Mouse (Mus musculus) midbrain, embryonic 16.5 days (tissue): Measurements from ENCODE around the gene Schip1. TPM values are rescaled to one million over a fixed set of nuclear protein-coding genes. Genes with fewer than 3 reads are reported as not detected.
A peak's percentile ranks its signal among the peaks of the same experiment; 100 is the strongest.

ENCODE experiments used
- ATAC-seq: fragments of 200-750 bp; cut with Nextera tagmentation; 2 replicates; pipeline ENCODE4 v1.8.0; 2017; ENCODE audit warnings: moderate TSS enrichment
- H3K27ac ChIP-seq: fragments of 300-500 bp; sonication (generic); 2 replicates; pipeline ENCODE4 v1.5.1; 2014; ENCODE audit warnings: mild to moderate bottlenecking, low read length, mixed read lengths
- H3K27me3 ChIP-seq: fragments of 300-500 bp; sonication (generic); 2 replicates; pipeline ENCODE4 v1.6.1; 2014; ENCODE audit warnings: low read depth, low read length, mixed read lengths; ENCODE audit not compliant: control insufficient read depth, insufficient read depth
- H3K36me3 ChIP-seq: fragments of 300-500 bp; sonication (generic); 2 replicates; pipeline ENCODE4 v1.6.1; 2014; ENCODE audit warnings: mild to moderate bottlenecking, low read length, moderate library complexity, mixed read lengths; ENCODE audit not compliant: control insufficient read depth, insufficient read depth
- H3K4me1 ChIP-seq: fragments of 300-500 bp; sonication (generic); 2 replicates; pipeline ENCODE4 v1.6.1; 2014; ENCODE audit warnings: mild to moderate bottlenecking, low read length, mixed read lengths; ENCODE audit not compliant: control insufficient read depth, insufficient read depth
- H3K4me2 ChIP-seq: fragments of 300-500 bp; sonication (generic); 2 replicates; pipeline ENCODE4 v1.6.1; 2014; ENCODE audit warnings: mild to moderate bottlenecking, low read length, mixed read lengths
- H3K4me3 ChIP-seq: fragments of 300-500 bp; sonication (generic); 2 replicates; pipeline ENCODE4 v1.5.1; 2014; ENCODE audit warnings: low read depth, mild to moderate bottlenecking, low read length, moderate library complexity, mixed read lengths
- H3K9ac ChIP-seq: fragments of 300-500 bp; sonication (generic); 2 replicates; pipeline ENCODE4 v1.6.1; 2014; ENCODE audit warnings: low read depth, low read length, mixed read lengths
- H3K9me3 ChIP-seq: fragments of 300-500 bp; sonication (generic); replicated peaks from 2 replicates; pipeline ENCODE4 v1.6.1; 2014; ENCODE audit warnings: mild to moderate bottlenecking, low read length, mixed read lengths; ENCODE audit not compliant: control insufficient read depth, poor library complexity, severe bottlenecking
- WGBS: fragments of 180-500 bp; shearing (Covaris S2); extraction: QIAGEN DNeasy Blood & Tissue Kit; methylation state at CpG from one replicate; pipeline ENCODE4 v1.1.7; 2014; 5-methylcytosine and 5-hydroxymethylcytosine counted together
- polyA plus RNA-seq: library from polyadenylated mRNA; unstranded; fragments of >200 nt; fragmentation: Nextera tagmentation; extraction: Ambion mirVana; gene quantifications from 2 replicates; pipeline ENCODE4 v1.2.1, GENCODE M21; 2015

Gene Schip1
- polyA plus RNA-seq, 1 experiment from 2014 or later = 147 TPM

DNA sequence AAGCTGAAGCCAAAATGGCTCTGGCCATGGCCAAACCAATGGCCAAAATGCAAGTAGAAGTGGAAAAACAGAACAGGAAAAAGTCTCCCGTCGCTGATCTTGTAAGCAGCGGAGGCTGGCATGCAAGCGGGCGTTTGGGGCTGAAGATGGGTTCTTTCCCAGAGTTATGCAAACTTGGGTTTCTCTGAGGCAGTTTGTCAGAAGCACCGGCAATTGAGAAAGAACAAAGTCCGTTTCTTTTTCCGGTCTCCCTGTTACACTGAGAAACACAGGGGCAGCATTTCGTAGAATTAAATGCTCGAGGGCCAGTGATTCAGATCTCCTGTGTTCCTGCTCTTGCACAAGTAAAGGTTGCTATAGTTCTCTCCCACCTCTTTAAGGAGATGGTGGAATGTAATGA, 553.1 kb downstream of the Schip1 start:
- WGBS = 94% methylated on average over 10 of the region's 10 CpGs

DNA sequence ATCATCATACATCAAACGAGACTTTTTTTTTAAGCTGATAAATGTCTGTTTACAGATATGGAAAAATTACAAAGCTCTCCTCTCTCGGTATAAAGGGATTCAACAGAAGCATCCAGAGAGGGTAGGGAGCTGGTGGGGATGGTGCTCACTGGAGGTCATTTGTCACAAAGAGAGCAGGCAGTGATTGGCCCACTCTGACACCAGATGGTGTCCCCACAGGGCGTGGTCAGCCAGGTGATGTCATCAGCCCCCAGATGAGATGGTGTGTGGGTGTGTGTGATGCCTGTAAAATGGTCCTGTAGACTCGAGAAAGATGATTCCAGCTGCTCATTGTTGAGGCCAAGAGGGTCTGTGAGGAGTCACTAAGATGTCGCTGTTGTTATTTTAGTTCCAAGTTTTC, 554.5 kb downstream of the Schip1 start:
- Histone ChIP-seq H3K4me1 (peaks cover 2% of the 10 kb centered on the region; the same call in 1 of the 2 replicates), H3K36me3 (no peaks in the 10 kb centered on the region), H3K27me3 (no peaks in the 10 kb centered on the region), H3K9me3 (no peaks in the 10 kb centered on the region), H3K27ac (no peak overlapping the region), H3K9ac (no peak overlapping the region), H3K4me3 (no peak overlapping the region), H3K4me2 (no peak overlapping the region)
- 86% methylated on average over 5 of the region's 5 CpGs for WGBS
- ATAC-seq = no peak

More for the DNA sequence above, 553.1 kb downstream of the Schip1 start:
- H3K9ac ChIP-seq = no peak overlapping the region
- H3K4me2 ChIP-seq = no peak overlapping the region
- no peaks in the 10 kb centered on the region for H3K9me3 ChIP-seq
- H3K27me3 ChIP-seq = no peaks in the 10 kb centered on the region
- H3K27ac ChIP-seq = no peak overlapping the region
- H3K36me3 ChIP-seq = no peaks in the 10 kb centered on the region
- no peak for ATAC-seq
- peaks cover 2% of the 10 kb centered on the region; the same call in 1 of the 2 replicates for H3K4me1 ChIP-seq
- no peak overlapping the region for H3K4me3 ChIP-seq

DNA sequence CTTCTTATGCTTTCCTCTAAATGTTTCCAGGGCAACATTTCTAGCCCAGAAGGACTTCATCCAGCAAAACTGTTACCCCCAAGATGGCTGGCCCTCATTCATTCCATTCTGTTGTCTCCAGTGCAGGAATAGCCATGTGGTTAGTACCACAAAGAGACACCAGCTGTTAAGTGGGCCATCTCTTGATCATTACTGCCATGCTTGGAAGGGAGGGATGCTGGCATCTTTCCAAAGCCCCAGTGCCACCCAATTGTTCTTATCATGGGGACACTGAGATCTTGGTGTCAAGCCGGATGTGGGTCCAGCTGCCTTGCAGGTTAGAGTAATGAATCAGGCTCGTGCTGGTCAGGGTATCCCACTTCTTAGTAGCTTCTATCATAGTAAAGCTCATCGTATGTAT, 557.4 kb downstream of the Schip1 start:
- WGBS = 89% methylated on average over 3 of the region's 3 CpGs
- H3K9ac ChIP-seq = no peak overlapping the region
- no peaks in the 10 kb centered on the region for H3K9me3 ChIP-seq
- H3K27ac ChIP-seq = no peak overlapping the region
- no peaks in the 10 kb centered on the region for H3K27me3 ChIP-seq
- H3K36me3 ChIP-seq = peaks cover 6% of the 10 kb centered on the region
- H3K4me1 ChIP-seq = no peaks in the 10 kb centered on the region
- H3K4me3 ChIP-seq = no peak overlapping the region
- no peak overlapping the region for H3K4me2 ChIP-seq
- no peak for ATAC-seq

DNA sequence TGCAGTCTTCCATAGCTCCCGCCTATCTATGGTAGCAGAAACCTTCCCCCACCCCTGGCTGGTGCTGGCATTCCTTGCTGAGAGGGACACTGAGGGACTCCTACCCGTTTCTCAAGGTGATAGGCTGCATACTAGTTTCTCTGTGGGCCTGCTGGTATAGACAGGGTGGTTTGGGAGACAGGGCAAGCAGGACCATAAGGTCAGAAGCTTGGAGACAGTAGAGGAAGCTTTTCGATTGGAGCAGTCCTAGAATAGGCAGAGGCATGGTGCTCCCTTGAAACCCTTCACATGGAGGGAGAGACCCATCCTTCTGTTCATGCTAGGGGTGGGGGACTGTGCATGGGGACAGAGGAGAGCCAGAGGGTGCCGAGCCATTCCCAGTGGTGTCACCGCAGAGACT, 558.4 kb downstream of the Schip1 start:
- no peak overlapping the region for H3K4me3 ChIP-seq
- no peak overlapping the region for H3K27ac ChIP-seq
- no peak for ATAC-seq
- H3K9ac ChIP-seq = no peak overlapping the region
- no peaks in the 10 kb centered on the region for H3K4me1 ChIP-seq
- no peaks in the 10 kb centered on the region for H3K9me3 ChIP-seq
- peaks cover 9% of the 10 kb centered on the region for H3K36me3 ChIP-seq
- no peak overlapping the region for H3K4me2 ChIP-seq
- no peaks in the 10 kb centered on the region for H3K27me3 ChIP-seq
- WGBS = 86% methylated on average over 5 of the region's 5 CpGs

DNA sequence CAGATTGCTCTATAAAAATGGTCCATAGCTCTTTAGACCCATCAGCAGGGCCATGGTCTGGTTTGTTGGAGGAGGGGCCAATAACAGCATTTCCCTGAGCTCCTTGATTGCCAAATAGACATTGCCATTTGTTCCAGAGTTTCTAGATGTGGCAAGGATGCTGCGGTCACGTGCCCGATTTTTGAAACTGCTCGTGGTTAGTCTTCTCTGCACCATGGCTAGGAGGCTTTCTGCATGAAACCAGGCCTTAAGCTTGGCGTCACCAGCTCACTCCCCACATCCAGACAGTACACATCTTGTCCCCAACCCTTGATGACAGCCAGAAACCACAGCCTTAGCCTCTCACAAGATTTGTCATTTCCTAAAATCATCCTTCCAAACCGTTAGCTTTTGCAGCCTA, 559.9 kb downstream of the Schip1 start:
- 96% methylated on average over 6 of the region's 6 CpGs for WGBS
- Histone ChIP-seq H3K9ac (no peak overlapping the region), H3K27ac (no peak overlapping the region), H3K4me2 (no peak overlapping the region), H3K4me1 (no peaks in the 10 kb centered on the region), H3K27me3 (no peaks in the 10 kb centered on the region), H3K36me3 (peaks cover 13% of the 10 kb centered on the region), H3K9me3 (no peaks in the 10 kb centered on the region), H3K4me3 (no peak overlapping the region)
- ATAC-seq = no peak

DNA sequence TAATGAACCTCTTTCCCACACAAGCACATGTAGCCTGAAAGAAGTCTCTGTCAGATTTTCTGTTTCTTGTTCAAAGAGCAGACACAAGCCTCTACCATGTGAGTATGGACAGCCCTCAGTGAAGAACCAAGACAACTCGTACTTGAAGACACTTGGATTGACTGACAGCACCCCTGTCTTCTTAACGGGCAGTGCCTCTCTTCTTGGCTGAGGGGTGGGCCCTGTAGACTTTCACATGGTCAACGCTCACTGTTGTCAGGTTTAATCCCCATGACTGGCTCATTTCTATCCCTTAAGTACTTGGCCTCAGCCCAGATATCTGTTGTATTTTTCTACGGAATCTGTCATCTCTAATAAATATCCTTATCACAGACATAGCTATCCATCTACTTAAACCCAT, 565.7 kb downstream of the Schip1 start:
- Histone ChIP-seq H3K4me2 (no peak overlapping the region), H3K4me3 (no peak overlapping the region), H3K4me1 (no peaks in the 10 kb centered on the region), H3K27me3 (no peaks in the 10 kb centered on the region), H3K36me3 (peaks cover 13% of the 10 kb centered on the region), H3K9me3 (no peaks in the 10 kb centered on the region), H3K27ac (no peak overlapping the region), H3K9ac (no peak overlapping the region)
- ATAC-seq = no peak
- 62% methylated on average over 4 of the region's 4 CpGs for WGBS

DNA sequence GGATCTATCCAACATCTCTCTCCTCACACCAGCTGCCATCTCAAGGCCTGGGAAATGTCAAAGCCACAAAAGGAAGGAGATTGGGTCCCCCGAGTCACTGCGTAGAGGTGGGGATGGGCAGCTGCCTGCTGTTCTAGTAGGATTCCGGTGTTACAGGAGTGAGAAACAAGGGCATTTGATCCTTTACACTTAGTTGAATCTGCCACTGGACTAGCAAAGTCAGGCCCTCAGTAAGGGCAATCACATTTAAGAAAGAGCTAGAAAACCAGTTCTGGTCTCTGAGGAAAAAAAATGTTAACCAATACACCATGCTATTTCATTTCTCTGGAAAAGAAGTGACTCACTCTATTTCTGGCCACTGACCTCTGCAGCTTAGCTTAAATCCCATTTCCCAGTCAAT, 566.2 kb downstream of the Schip1 start:
- Histone ChIP-seq H3K4me2 (no peak overlapping the region), H3K36me3 (peaks cover 13% of the 10 kb centered on the region), H3K4me3 (no peak overlapping the region), H3K27ac (no peak overlapping the region), H3K4me1 (no peaks in the 10 kb centered on the region), H3K27me3 (no peaks in the 10 kb centered on the region), H3K9ac (no peak overlapping the region), H3K9me3 (no peaks in the 10 kb centered on the region)
- no peak for ATAC-seq
- WGBS = 65% methylated on average over 3 of the region's 3 CpGs

DNA sequence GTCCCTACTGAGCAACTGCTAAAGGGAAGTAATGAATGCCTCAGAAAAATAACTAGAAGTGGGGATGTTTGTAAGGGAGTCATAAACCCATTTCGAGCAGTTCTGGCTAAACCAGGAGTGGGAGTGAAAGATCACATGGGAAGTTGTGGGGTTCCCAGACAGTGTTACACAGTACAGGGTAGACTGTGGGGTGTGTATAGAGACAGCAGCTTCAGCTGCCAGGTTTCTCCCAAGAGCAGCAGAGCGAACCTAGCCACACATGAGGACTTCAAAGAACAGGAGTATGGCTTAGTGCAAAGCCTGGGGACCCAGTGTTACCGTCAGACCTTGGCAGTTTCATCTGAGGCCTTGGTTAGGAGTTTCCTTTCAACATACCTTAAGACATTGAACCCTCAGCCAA, 568.1 kb downstream of the Schip1 start:
- Histone ChIP-seq H3K4me2 (no peak overlapping the region), H3K4me3 (no peak overlapping the region), H3K4me1 (no peaks in the 10 kb centered on the region; the same call in 1 of the 2 replicates), H3K27ac (no peak overlapping the region), H3K9ac (no peak overlapping the region), H3K36me3 (peaks cover 5% of the 10 kb centered on the region; the same call in 1 of the 2 replicates), H3K9me3 (no peaks in the 10 kb centered on the region), H3K27me3 (no peaks in the 10 kb centered on the region)
- WGBS = 95% methylated on average over 3 of the region's 3 CpGs
- ATAC-seq = peak; percentile 51; the same call in 1 of the 2 replicates

DNA sequence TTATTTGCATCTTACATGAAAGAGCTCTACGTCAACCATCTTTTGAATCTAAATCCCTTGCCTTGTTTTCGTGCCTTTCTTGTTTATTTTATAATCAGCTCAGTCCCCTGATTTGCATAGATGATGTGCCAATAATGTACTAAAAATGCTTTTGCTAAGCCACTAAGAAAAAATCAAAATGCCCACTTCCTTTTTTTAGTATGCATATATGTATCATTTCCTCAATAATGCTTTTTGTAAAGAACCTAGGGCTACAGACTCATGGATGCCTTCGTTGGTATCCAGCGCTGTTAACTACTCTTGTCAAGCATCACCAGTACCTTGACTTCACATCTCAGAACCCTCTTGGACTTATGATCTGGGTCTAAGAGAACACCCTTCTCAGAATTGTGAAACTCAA, 569.0 kb downstream of the Schip1 start:
- Histone ChIP-seq H3K4me2 (no peak overlapping the region), H3K36me3 (no peaks in the 10 kb centered on the region), H3K27me3 (no peaks in the 10 kb centered on the region), H3K9me3 (no peaks in the 10 kb centered on the region), H3K9ac (no peak overlapping the region), H3K4me1 (no peaks in the 10 kb centered on the region; the same call in 1 of the 2 replicates), H3K4me3 (no peak overlapping the region), H3K27ac (no peak overlapping the region)
- no peak for ATAC-seq
- 95% methylated on average over 4 of the region's 4 CpGs for WGBS
